Mouse (Mus musculus) gastrocnemius, postnatal 14 days (tissue): ENCODE results near the gene Klc3. TPM values are rescaled to one million over a fixed set of nuclear protein-coding genes. Genes with fewer than 3 reads are reported as not detected.

Source experiments
- DNase-seq: peaks from one replicate; pipeline ENCODE4 v3.0.0; 2021; ENCODE audit warnings: mixed read lengths
- intact Hi-C: fragments of 180-260 bp; cut with DNase I; formaldehyde crosslinking; loops from one replicate; pipeline ENCODE4 v1.15.1; 2025; ENCODE audit warnings: low total_unique reads
- total RNA-seq, 2 experiments: library from RNA; stranded (reverse); gene quantifications; 2 replicates each; pipeline ENCODE4 v1.2.3; 2021

Gene Klc3
- total RNA-seq, 2 experiments from 2014 or later = 0.11 TPM; not detected in 1

- intact Hi-C loops = no loop called here
- DNase-seq = peak; percentile 70
These were observed 7.9 kb upstream of the Klc3 start for GRCm38 (mm10) chr7:19411783-19412182.

GRCm38 (mm10) chr7:19410766-19411344 is 7.0 kb upstream of the Klc3 start:
- DNase-seq = peak; percentile 93
- intact Hi-C loops = no loop called here

GRCm38 (mm10) chr7:19409753-19410152 is 5.8 kb upstream of the Klc3 start:
- intact Hi-C loops = no loop called here
- DNase-seq = peak; percentile 63

GRCm38 (mm10) chr7:19405417-19405816 is 1.5 kb upstream of the Klc3 start:
- DNase-seq = peak; percentile 78
- intact Hi-C loops = no loop called here

GRCm38 (mm10) chr7:19404476-19404875 is 572 bp upstream of the Klc3 start, which contains the start of gene Ckm:
Gene Ckm (plus strand): TSS chr7:19404776.
- no peak for DNase-seq
- intact Hi-C loops = no loop called here

- no peak for DNase-seq
- intact Hi-C loops = no loop called here
These were observed 1.3 kb downstream of the Klc3 start for GRCm38 (mm10) chr7:19402535-19403112.

- DNase-seq = no peak
- intact Hi-C loops = no loop called here
These were observed 3.0 kb downstream of the Klc3 start for GRCm38 (mm10) chr7:19400946-19401345.

- no peak for DNase-seq
- intact Hi-C loops = loop anchor here (5.0 kb wide), 1 partner anchor 48 kb away; no protein-coding TSS in a partner anchor
These were observed 4.2 kb downstream of the Klc3 start for GRCm38 (mm10) chr7:19399496-19400280.

- intact Hi-C loops = no loop called here
- no peak for DNase-seq
These were observed 9.4 kb downstream of the Klc3 start for GRCm38 (mm10) chr7:19394484-19394883.

- intact Hi-C loops = no loop called here
- no peak for DNase-seq
These were observed 15.0 kb downstream of the Klc3 start for GRCm38 (mm10) chr7:19388699-19389413.

GRCm38 (mm10) chr7:19383708-19384107 is 20.2 kb downstream of the Klc3 start:
- no peak for DNase-seq
- intact Hi-C loops = no loop called here

GRCm38 (mm10) chr7:19382166-19382541 is 21.8 kb downstream of the Klc3 start:
- DNase-seq = no peak
- intact Hi-C loops = no loop called here

- intact Hi-C loops = no loop called here
- peak; percentile 99 for DNase-seq
These were observed 22.3 kb downstream of the Klc3 start, which contains the start of gene Ercc2 for GRCm38 (mm10) chr7:19381377-19382165. Gene Ercc2 (plus strand): TSS chr7:19382010.

GRCm38 (mm10) chr7:19378049-19378448 is 25.9 kb downstream of the Klc3 start:
- DNase-seq = no peak
- intact Hi-C loops = no loop called here

- DNase-seq = no peak
- intact Hi-C loops = no loop called here
These were observed 27.9 kb downstream of the Klc3 start for GRCm38 (mm10) chr7:19376019-19376418.

- no peak for DNase-seq
- intact Hi-C loops = no loop called here
These were observed 28.5 kb downstream of the Klc3 start for GRCm38 (mm10) chr7:19375368-19375767.

- no peak for DNase-seq
- intact Hi-C loops = no loop called here
These were observed 30.5 kb downstream of the Klc3 start for GRCm38 (mm10) chr7:19373367-19373766.

GRCm38 (mm10) chr7:19369823-19370425 is 34.0 kb downstream of the Klc3 start:
- intact Hi-C loops = no loop called here
- peak; percentile 65 for DNase-seq

GRCm38 (mm10) chr7:19368380-19368779 is 35.5 kb downstream of the Klc3 start:
- intact Hi-C loops = no loop called here
- peak; percentile 45 for DNase-seq
